Mouse (Mus musculus) heart, adult 2 months (tissue): ENCODE measurements at regions not wholly inside any gene's neighbourhood (a gene's known extent, or its start where the extent isn't known, plus 50 kb on each side); places are given as distances from the start of the nearest gene placed in this dataset.

Experiments
- CTCF ChIP-seq: fragments of 200-600 bp; IDR thresholded peaks from 2 replicates; pipeline ENCODE4 v1.8.1; 2022; ENCODE audit warnings: antibody characterized with exemption, mild to moderate bottlenecking, moderate library complexity
- EP300 ChIP-seq: fragments of 200-500 bp; IDR thresholded peaks from 2 replicates; pipeline ENCODE4 v1.6.1; 2011; ENCODE audit warnings: low read depth, low read length, control low read depth; ENCODE audit not compliant: insufficient read depth
- POLR2A ChIP-seq: fragments of 200-500 bp; IDR thresholded peaks from 2 replicates; pipeline ENCODE4 v1.6.1; 2011; ENCODE audit warnings: mild to moderate bottlenecking, low read depth, low read length, control low read depth; ENCODE audit not compliant: insufficient read depth

DNA sequence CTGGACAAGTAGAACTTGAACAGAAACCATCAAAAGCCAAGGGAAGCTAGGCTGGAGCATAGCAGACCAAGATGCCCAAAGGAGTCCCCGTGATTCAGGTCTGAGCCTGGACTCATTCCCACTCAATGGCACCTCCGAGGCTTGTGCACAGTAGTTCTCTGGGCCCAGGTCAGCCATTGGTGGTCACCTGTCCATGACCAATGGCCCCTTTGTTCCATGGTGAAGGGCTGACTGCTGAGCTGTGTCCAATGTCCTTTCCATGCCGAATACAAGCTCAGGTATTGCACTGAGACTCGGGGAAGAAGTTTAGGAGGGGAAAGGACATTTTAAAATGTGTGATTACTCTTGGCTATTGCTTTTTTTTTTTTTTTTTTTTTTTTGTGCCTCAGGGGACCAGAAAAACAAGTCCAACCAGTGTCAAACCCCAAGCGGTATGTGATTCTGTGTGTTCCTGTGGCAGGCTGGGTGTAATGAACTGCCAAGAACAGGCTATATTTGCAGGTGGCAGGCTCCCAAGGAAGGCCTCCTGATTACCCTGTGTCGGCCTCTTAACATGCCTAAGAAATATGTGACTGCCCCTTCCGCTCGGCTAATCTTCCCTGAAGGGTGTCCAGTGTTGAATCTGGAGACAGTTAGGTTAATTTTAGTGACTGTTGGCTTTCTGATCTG lies 69.4 kb downstream of the Enc1 start:
- TF ChIP-seq CTCF (no peak), POLR2A (no peak), EP300 (no peak)
